Mouse (Mus musculus): ENCODE measurements at regions not wholly inside any gene's neighbourhood (a gene's known extent, or its start where the extent isn't known, plus 50 kb on each side); places are given as distances from the start of the nearest gene placed in this dataset.

DNA sequence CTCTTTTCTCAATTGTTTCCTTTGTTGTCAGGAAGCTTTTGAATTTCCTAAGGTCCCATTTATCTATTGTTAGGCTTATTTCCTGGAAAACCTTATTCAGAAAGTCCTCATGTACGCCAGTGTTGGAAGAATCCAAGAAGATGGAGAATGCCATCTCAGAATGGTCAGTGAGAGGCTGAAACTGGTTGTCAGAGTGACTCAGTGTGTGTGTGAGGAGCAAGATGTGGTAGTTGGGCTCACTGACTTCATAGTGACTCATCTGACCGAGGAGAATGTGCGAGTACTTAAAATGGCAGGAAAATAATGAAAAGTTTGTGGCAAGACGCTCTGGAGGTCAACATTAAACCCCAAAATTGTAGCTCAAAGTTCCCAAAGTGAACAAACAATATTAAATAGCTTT, 59.4 kb upstream of the Pum3 start:
- Histone ChIP-seq H3K4me3 (replicated peaks; ENCODE audit: extremely low read depth, low read depth, low read length) (no peak overlapping the region), H3K4me1 (ENCODE audit: control insufficient read depth, insufficient read depth, low read length) (no peaks in the 10 kb centered on the region)
- 77% methylated on average over 4 of the region's 4 CpGs for WGBS
- no peak for DNase-seq
- TF ChIP-seq CTCF (IDR thresholded peaks at IDR 0.05; ENCODE audit: insufficient read depth, low read length), result no peak
- TF ChIP-seq POLR2A (IDR thresholded peaks at IDR 0.05; ENCODE audit: borderline replicate concordance, extremely low read depth, low read depth, low read length), result no peak
